Mouse (Mus musculus): ENCODE measurements at regions not wholly inside any gene's neighbourhood (a gene's known extent, or its start where the extent isn't known, plus 50 kb on each side); places are given as distances from the start of the nearest gene placed in this dataset.
"Not testable (repeated sequence)": the region's sequence is repeated elsewhere in the genome, so short reads cannot be mapped to it uniquely, and the experiment has no call there.

GRCm38 (mm10) chr12:119102106-119102505 is 135.9 kb upstream of the Abcb5 start:
- not testable (repeated sequence) for DNase-seq (ENCODE audit: low spot score)

GRCm38 (mm10) chr12:119099736-119100135 is 133.5 kb upstream of the Abcb5 start:
- no peak for DNase-seq (ENCODE audit: low spot score)

- no peak for DNase-seq (ENCODE audit: low spot score)
These were observed 131.6 kb upstream of the Abcb5 start for GRCm38 (mm10) chr12:119097814-119098213.

DNA sequence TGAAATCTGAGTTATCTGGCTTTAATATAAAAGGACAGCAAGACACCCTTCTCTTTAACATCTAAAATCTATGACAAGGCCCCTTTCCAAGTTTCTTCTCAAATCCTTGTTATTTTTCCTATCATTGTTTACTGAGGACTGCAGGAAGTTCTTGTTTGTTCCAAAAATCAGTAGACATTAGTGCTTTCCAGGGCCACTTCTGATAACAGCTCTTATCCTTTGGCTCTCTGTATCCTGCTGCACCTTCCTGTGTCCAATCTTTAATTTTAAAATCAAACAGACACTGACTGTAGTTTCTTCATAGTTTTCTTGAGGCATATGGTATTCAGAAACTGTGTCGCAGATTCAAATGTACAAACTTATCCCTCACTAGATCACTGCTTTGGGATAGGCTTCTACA is 128.1 kb upstream of the Abcb5 start:
- DNase-seq (ENCODE audit: low spot score): no peak

DNA sequence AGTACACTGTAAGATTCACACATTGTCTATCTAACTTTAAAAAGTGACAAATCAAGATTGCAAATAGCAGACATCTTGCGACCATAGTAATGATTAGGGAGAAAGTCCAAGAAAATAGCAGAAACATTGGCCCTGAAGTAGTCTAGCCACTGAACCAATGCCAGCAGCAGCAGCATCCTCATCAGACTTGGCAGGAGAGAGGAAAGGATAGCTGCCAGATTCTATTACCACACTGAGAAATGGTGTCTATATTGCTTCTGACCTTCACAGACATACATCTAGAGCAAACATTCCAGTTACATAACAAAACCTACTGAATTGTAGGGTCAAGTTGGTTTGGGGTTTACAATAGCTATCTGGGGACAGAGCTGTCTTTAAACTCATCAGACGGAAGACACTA is 127.2 kb upstream of the Abcb5 start:
- DNase-seq (ENCODE audit: low spot score): no peak

DNA sequence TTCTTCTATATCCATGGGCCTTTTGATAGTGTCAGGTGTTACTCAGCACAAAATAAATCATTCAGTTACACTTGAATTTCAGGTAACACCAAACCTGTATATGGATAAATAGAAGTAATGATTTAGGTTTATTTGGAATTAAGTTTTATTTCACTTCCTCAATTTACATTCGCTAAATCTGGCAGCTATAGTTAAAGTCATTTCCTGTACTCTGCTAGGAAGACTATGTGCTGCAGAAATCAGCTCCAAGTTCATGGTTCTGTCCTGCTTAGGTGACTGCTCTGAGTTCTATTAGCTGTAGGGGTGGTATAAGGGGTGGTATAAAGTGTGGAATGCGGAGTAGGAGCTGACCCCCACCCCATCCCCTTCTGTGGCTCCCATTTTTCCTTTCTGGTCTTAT is 123.1 kb upstream of the Abcb5 start:
- DNase-seq (ENCODE audit: low spot score): no peak

DNA sequence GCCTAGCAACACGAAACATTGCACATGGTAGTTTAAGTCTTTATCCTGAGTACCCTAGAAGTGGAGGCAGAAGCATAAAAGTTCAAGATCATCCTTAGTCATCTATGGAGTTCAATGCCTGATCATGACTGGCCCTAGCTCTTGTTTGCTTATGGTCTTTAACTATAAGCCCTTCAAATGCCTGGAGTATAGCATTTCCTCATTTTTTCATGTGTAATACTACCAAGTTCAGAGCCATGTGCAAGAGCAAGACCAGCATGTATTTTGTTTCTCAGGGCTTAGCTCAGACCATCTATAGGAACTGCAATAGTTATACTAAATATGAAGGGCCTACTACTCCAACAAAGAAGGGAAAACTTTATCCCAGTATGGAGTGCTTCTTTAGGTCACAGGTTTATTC is 122.4 kb upstream of the Abcb5 start:
- DNase-seq (ENCODE audit: low spot score): no peak

DNA sequence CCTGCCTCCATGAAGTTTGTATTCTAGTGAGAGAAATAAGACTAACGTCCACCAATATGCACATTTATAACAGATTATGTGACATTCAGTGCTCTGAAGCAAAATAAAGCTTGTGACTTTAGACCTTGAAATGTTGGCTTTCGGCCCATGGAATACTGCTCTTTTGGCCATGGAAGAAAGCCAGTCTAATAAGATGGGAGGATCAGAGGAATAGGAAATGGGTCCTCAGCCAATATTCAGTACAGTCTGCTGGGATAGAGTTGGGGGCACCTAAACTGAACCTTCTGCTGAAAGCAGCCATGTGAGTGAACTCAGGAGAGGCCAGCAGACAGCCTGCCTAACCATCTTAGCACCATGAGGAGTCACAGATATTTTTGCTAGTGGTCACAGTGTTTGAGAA is 118.6 kb upstream of the Abcb5 start:
- DNase-seq (ENCODE audit: low spot score): no peak

DNA sequence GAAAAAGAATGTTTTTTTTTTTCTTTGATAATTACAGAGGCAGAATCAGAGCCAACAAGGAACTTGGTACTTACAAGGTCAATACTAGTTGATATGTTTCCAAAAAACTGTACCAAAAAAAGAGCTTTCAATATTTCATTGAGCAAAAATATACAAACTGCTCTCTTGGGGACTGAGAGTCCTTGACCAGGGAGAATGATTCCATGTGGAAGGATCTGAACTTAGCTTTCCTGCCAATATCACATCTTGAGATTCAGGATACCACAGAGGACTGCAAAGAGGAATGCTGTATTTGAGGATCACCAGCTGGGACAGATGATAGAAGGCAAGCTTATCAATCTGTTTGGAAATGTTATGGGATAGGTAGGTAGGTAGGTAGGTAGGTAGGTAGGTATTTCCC is 116.6 kb upstream of the Abcb5 start:
- no peak for DNase-seq (ENCODE audit: low spot score)

DNA sequence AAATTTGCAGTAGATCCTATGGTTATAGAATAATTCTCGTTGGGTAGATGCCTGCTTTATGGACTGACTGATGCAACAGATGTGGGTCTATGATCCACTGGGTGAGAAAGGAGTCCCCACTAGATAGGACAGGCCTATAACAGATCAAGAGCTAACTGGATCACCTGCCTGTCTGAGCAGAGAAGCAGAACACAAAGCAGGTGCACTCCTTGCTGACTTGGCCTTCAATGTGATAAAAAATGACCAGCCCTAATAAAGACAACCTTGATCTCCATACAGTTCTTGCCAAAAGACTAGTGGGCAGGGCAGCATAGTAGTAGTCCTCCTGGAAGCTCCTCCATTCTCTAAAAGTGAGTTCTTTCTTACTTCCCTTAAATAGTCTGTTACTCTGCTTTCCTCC is 109.6 kb upstream of the Abcb5 start:
- no peak for DNase-seq (ENCODE audit: low spot score)

- no peak for DNase-seq (ENCODE audit: low spot score)
These were observed 108.7 kb upstream of the Abcb5 start for GRCm38 (mm10) chr12:119074742-119075478.

DNA sequence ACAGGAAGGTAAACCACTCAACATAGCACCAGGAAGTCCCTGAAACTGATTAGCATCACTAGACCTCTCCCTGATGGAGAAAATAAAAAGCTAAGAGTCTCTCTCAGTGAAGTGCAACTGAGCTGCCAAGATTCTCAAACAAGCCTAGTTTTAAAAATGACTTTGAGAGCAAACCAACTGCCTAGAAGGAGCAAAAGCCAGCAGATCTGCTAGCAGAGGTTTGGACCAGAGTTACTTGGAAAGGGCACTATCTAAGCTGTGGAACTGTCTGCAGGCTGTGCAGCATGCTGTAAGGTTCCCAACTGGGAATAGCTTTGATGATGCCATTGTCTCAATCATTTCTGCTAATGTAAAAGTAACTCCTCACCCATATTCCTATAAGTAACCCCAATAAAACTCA is 107.9 kb upstream of the Abcb5 start:
- no peak for DNase-seq (ENCODE audit: low spot score)

- no peak for DNase-seq (ENCODE audit: low spot score)
These were observed 104.7 kb upstream of the Abcb5 start for GRCm38 (mm10) chr12:119070963-119071362.

GRCm38 (mm10) chr12:119070446-119070845 is 104.2 kb upstream of the Abcb5 start:
- no peak for DNase-seq (ENCODE audit: low spot score)

- DNase-seq (ENCODE audit: low spot score): no peak
These were observed 103.5 kb upstream of the Abcb5 start for GRCm38 (mm10) chr12:119069747-119070146.

GRCm38 (mm10) chr12:119068079-119068478 is 101.9 kb upstream of the Abcb5 start:
- no peak for DNase-seq (ENCODE audit: low spot score)

GRCm38 (mm10) chr12:119062931-119063330 is 96.7 kb upstream of the Abcb5 start:
- DNase-seq (ENCODE audit: low spot score): no peak

- DNase-seq (ENCODE audit: low spot score): no peak
These were observed 96.3 kb upstream of the Abcb5 start for GRCm38 (mm10) chr12:119062490-119062889.

DNA sequence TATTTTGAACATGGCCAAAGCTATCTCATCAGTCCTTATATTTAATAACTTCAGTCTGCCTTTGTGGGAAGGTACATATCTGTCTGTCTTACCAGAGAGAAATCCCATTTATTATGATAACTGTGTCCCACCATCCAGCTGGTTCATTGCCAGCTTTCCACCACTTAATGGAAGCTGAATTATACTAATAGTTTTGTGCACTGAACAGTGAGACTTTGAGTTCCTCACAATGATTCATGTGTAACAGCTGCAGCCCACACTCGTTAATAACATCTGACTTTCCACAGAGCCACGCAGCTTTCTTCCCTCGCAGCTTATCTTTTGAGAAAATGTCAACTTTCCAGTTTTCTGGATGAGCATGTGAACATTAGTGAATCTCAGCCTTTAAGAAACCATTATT is 88.3 kb upstream of the Abcb5 start:
- DNase-seq (ENCODE audit: low spot score): no peak

DNA sequence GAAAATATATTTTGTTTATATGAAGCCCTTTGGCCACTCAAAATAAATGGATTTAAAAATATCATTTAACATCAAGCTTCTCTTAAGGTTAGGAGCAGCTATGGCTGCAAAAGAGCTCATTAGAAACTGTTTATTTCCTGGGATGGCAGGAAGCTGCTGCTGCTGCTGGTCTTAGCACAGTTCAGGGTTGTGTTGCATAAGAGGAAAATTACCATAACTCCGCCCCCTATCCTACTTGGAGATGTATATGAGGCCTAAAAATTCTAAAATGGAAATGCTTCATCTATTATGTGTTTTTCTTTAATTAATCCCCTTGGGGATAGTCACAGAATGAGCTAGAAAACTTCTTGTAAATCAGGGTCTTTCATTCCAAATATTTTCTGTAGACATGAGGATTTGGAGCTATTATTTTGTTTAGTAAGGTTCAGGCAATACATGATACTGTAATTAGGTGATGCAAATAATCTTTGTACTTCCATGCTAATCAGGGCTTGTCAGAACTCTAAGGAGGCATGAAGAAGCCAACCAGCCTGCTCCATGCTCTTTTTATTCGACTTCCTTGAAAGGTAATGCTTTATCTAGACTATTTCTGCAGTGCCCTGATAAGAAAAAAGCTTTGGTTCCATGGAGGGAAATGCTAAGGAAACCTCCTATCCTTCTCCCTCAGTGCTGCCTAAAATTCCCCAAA is 85.6 kb upstream of the Abcb5 start:
- DNase-seq (ENCODE audit: low spot score): no peak

DNA sequence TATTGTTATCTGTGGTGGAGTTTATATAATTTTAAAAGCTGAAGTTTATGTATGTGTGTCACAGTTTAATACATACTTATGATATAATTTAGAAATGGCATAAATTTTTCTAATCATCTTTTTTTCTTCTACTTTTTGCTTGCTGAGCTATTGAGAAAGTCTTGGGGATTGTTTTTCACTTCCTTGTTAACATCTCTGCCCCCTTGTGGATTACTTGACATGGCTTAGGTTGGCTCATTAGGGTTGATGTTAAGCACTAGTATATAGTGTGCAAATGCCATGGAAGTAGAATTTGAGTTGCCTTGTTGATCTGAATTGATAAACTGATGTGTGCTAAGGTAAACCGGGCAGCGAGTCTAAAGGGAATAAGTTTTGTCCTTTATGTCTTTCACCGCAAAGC is 72.1 kb upstream of the Abcb5 start:
- DNase-seq (ENCODE audit: low spot score): no peak

DNA sequence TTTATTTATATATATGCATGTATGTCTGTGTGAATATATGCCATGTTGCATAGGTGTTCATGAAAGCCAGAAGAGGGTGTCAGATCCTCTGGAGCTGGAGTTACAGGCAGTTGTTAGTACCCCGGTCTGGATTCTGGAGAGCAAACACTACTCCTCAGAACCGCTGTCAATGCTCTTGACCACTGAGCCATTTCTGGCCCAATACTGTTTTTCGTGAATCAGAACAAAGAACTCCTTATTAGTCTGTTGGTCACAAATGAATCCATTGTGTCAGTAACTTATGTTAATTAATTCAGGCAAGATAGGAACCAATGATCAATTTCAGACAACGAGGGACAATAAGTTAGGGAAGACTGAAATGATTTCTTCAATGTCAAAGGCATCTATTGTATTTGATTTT is 68.6 kb upstream of the Abcb5 start:
- DNase-seq (ENCODE audit: low spot score): no peak

DNA sequence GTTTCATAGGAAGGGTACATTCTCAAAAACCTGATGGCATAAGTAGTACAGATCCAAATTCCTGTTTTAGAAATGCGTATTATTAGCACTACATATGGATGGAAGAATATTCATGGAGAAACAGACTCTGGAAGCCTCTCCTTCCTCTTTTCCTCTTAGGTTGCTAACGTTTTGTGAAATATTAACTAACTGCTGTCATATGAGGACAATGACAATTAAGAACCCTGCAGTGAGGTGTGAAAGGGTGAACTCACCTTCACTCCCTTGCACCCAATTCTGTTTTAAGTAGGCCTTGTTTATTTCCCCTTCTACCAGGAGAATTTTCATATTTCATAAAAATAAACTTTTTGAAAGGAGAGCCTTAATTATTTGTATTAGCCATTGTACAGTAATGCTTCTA is 62.5 kb upstream of the Abcb5 start:
- no peak for DNase-seq (ENCODE audit: low spot score)
